ENCODE assay signal across 18 mouse cellular contexts in genomic region chr5:48181646-48182302, GRCm38 (mm10).
DNase-seq lines count a peak whose midpoint lies in the region; ATAC-seq and TF ChIP-seq lines count a peak whose summit lies in the region.
"Had no signal": no experiment of that assay in that cellular context is flagged by ENCODE, and none has a peak within 500 bp of the region (broad histone marks: within the 10 kb centered on the region; RNA-seq: fewer than 3 reads in every experiment).

No protein-coding gene starts in this region.

- 0 out of 2 replicates have a peak, but pooled peaks cover 3% of the 10 kb centered on the region for H3K4me1 ChIP-seq in hindbrain, embryonic 10.5 days (replicated peaks)
- no peaks in the 10 kb centered on the region for H3K4me1 ChIP-seq in hindbrain, postnatal 0 days (ENCODE audit: insufficient read depth, low read length)
- H3K4me1 ChIP-seq in heart, embryonic 10.5 days = no peaks in the 10 kb centered on the region
- H3K4me1 ChIP-seq: liver, embryonic 15.5 days; midbrain, embryonic 12.5 days had no signal

- no peak for ATAC-seq in hindbrain, postnatal 0 days
- ATAC-seq in monocyte, adult 5-6 weeks (replicated peaks; ENCODE audit: insufficient number of reproducible peaks, low FRiP score, low TSS enrichment, poor library complexity, severe bottlenecking) = no peak
- ATAC-seq: intestine, postnatal 0 days had no signal

- DNase-seq in 416B (ENCODE audit: low read depth) = peak; percentile 6
- peak; percentile 26 for DNase-seq in brain, embryonic 14.5 days (ENCODE audit: low read depth)
- DNase-seq in hindbrain, embryonic 10.5 days (ENCODE audit: low spot score) = no peak
- peak; percentile 5 for DNase-seq in hindbrain, postnatal 0 days (ENCODE audit: low spot score)
- DNase-seq in thymus, postnatal 25 days = no peak
- no peak for DNase-seq in heart, embryonic 10.5 days (ENCODE audit: low spot score)
- DNase-seq: adrenal gland, adult 8-10 months; cerebellum, adult 11 months; cerebellum, postnatal 14 days; gastrocnemius, postnatal 10 days; heart, adult 2 months; right cerebral cortex, adult 18-20 months had no signal

- WGBS in hindbrain, embryonic 10.5 days = 70% methylated on average over 9 of the region's 9 CpGs
- WGBS in hindbrain, postnatal 0 days = 54% methylated on average over 9 of the region's 9 CpGs
- WGBS in heart, embryonic 10.5 days = 63% methylated on average over 9 of the region's 9 CpGs

- no peak overlapping the region for H3K4me3 ChIP-seq in hindbrain, embryonic 10.5 days
- no peak overlapping the region for H3K4me3 ChIP-seq in hindbrain, postnatal 0 days (ENCODE audit: low read length)
- no peak overlapping the region for H3K4me3 ChIP-seq in heart, embryonic 10.5 days
- H3K4me3 ChIP-seq: embryonic facial prominence, embryonic 10.5 days; heart, adult 2 months; liver, embryonic 15.5 days; midbrain, embryonic 12.5 days had no signal

- H3K4me2 ChIP-seq in hindbrain, postnatal 0 days (ENCODE audit: low read depth, low read length) = 0 out of 2 replicates have a peak overlapping the region, but pooled peaks have one; percentile 3
- H3K4me2 ChIP-seq: liver, embryonic 15.5 days; midbrain, embryonic 12.5 days had no signal

- TF ChIP-seq CTCF in brain, embryonic 14.5 days (IDR thresholded peaks at IDR 0.05; ENCODE audit: borderline replicate concordance, extremely low read depth, insufficient read depth, insufficient read length) = no peak
- no peak for TF ChIP-seq CTCF in hindbrain, postnatal 0 days (IDR thresholded peaks at IDR 0.05; ENCODE audit: low read depth)

- H3K27me3 ChIP-seq in hindbrain, embryonic 10.5 days (ENCODE audit: insufficient read depth, poor library complexity, severe bottlenecking) = no peaks in the 10 kb centered on the region
- H3K27me3 ChIP-seq in hindbrain, postnatal 0 days (ENCODE audit: insufficient read depth, low read length) = no peaks in the 10 kb centered on the region
- H3K27me3 ChIP-seq in heart, embryonic 10.5 days (ENCODE audit: insufficient read depth, poor library complexity, severe bottlenecking) = no peaks in the 10 kb centered on the region
- H3K27me3 ChIP-seq: liver, embryonic 15.5 days; midbrain, embryonic 12.5 days had no signal

- H3K27ac ChIP-seq in hindbrain, embryonic 10.5 days = peak overlapping the region; percentile 40; the same call in 1 of the 2 replicates
- H3K27ac ChIP-seq in hindbrain, postnatal 0 days = no peak overlapping the region
- no peak overlapping the region for H3K27ac ChIP-seq in heart, embryonic 10.5 days
- H3K27ac ChIP-seq: embryonic facial prominence, embryonic 10.5 days; heart, adult 2 months; liver, embryonic 15.5 days; midbrain, embryonic 12.5 days; stomach, postnatal 0 days had no signal

- TF ChIP-seq POLR2A in brain, embryonic 14.5 days (IDR thresholded peaks at IDR 0.05; ENCODE audit: borderline replicate concordance, extremely low read depth, insufficient read depth, insufficient read length, poor library complexity, severe bottlenecking) = no peak

- no peaks in the 10 kb centered on the region for H3K9me3 ChIP-seq in hindbrain, embryonic 10.5 days
- H3K9me3 ChIP-seq in hindbrain, postnatal 0 days (ENCODE audit: low read length) = no peaks in the 10 kb centered on the region
- H3K9me3 ChIP-seq in heart, embryonic 10.5 days = no peaks in the 10 kb centered on the region
- H3K9me3 ChIP-seq: embryonic facial prominence, embryonic 10.5 days; liver, embryonic 15.5 days; midbrain, embryonic 12.5 days had no signal

- H3K36me3 ChIP-seq in hindbrain, embryonic 10.5 days = no peaks in the 10 kb centered on the region
- H3K36me3 ChIP-seq in hindbrain, postnatal 0 days (ENCODE audit: insufficient read depth, low read length) = no peaks in the 10 kb centered on the region
- H3K36me3 ChIP-seq in heart, embryonic 10.5 days = no peaks in the 10 kb centered on the region
- H3K36me3 ChIP-seq: embryonic facial prominence, embryonic 10.5 days; liver, embryonic 15.5 days; midbrain, embryonic 12.5 days had no signal

- H3K9ac ChIP-seq in hindbrain, postnatal 0 days (replicated peaks; ENCODE audit: low read length) = no peak overlapping the region
- H3K9ac ChIP-seq: liver, embryonic 15.5 days; midbrain, embryonic 12.5 days had no signal

Comparison
In these comparisons a context has a peak if more than half of its experiments do, and no peak if none do; other contexts are left out.
1. DNase-seq: peak in 416B (single experiment), brain, embryonic 14.5 days (single experiment) and hindbrain, postnatal 0 days (single experiment); none in hindbrain, embryonic 10.5 days (single experiment), thymus, postnatal 25 days (single experiment) and heart, embryonic 10.5 days (single experiment).